Mouse (Mus musculus) MEL (cell line): ENCODE results near the gene Cldn10. TPM values are rescaled to one million over a fixed set of nuclear protein-coding genes. Genes with fewer than 3 reads are reported as not detected.

Experiments used
- DNase-seq: peaks from one replicate; pipeline ENCODE4 v3.0.0; 2011; ENCODE audit warnings: low read depth, low spot score
- H3K27ac ChIP-seq: 2 replicates; pipeline ENCODE4 v1.5.1; 2012; ENCODE audit warnings: low read depth, mild to moderate bottlenecking, control low read depth, low read length, moderate library complexity; ENCODE audit not compliant: control insufficient read depth
- H3K27me3 ChIP-seq, 2 experiments: fragments of 150-350 bp in 1 of 2; sonication (generic) in 1 of 2; 2 replicates each; pipeline ENCODE4 v1.6.1; 2012; ENCODE audit warnings: low read length in 2 of 2, mild to moderate bottlenecking in 2 of 2, improper control_type of control experiment in 1 of 2, moderate library complexity in 1 of 2; ENCODE audit not compliant: insufficient read depth in 2 of 2, control insufficient read depth in 1 of 2
- H3K36me3 ChIP-seq, 2 experiments: 2 replicates each; pipeline ENCODE4 v1.6.1; 2012 to 2014; ENCODE audit warnings: low read length in 2 of 2, improper control_type of control experiment in 1 of 2, inconsistent platforms in 1 of 2, mild to moderate bottlenecking in 1 of 2; ENCODE audit not compliant: insufficient read depth in 2 of 2, control insufficient read depth in 1 of 2
- H3K4me1 ChIP-seq, 2 experiments: fragments of 150-350 bp in 1 of 2; sonication (generic) in 1 of 2; 2 replicates each; pipeline ENCODE4 v1.6.1; 2012; ENCODE audit warnings: low read length in 2 of 2, improper control_type of control experiment in 1 of 2, mild to moderate bottlenecking in 1 of 2; ENCODE audit not compliant: insufficient read depth in 2 of 2, control insufficient read depth in 1 of 2
- H3K4me3 ChIP-seq, 2 experiments: fragments of 150-350 bp in 1 of 2; sonication (generic) in 1 of 2; 2 replicates each; pipeline ENCODE4 v1.5.1; 2012; ENCODE audit warnings: low read depth in 2 of 2, low read length in 2 of 2, mild to moderate bottlenecking in 2 of 2, moderate library complexity in 2 of 2, control low read depth in 1 of 2, improper control_type of control experiment in 1 of 2; ENCODE audit not compliant: control insufficient read depth in 1 of 2, insufficient read depth in 1 of 2
- H3K79me2 ChIP-seq: 2 replicates; pipeline ENCODE4 v1.6.1; 2012; ENCODE audit warnings: mild to moderate bottlenecking, low read length, moderate library complexity; ENCODE audit not compliant: control insufficient read depth, poor library complexity, insufficient read depth
- H3K9ac ChIP-seq: 2 replicates; pipeline ENCODE4 v1.6.1; 2012; ENCODE audit warnings: low read depth, mild to moderate bottlenecking, control low read depth, low read length, moderate library complexity; ENCODE audit not compliant: control insufficient read depth, poor library complexity, severe bottlenecking
- H3K9me3 ChIP-seq: fragments of 150-350 bp; sonication (generic); replicated peaks from 2 replicates; pipeline ENCODE4 v1.6.1; 2012; ENCODE audit warnings: mild to moderate bottlenecking, low read length, improper control_type of control experiment, moderate library complexity; ENCODE audit not compliant: insufficient read depth
- BHLHE40 ChIP-seq: IDR thresholded peaks from 2 replicates; pipeline ENCODE4 v1.6.1; 2012; ENCODE audit warnings: low read depth, mild to moderate bottlenecking, inconsistent platforms, low read length, improper control_type of control experiment, borderline replicate concordance
- CHD2 ChIP-seq: IDR thresholded peaks from 2 replicates; pipeline ENCODE4 v1.6.1; 2011; ENCODE audit warnings: low read length, improper control_type of control experiment
- CTCF ChIP-seq, 3 experiments: IDR thresholded peaks in 2 of 3; conservative IDR thresholded peaks in 1 of 3; 2 replicates each; pipeline ENCODE4 v1.5.1; 2011 to 2012; ENCODE audit warnings: low read length in 3 of 3, low read depth in 2 of 3, mild to moderate bottlenecking in 2 of 3, improper control_type of control experiment in 1 of 3, inconsistent platforms in 1 of 3, mixed read lengths in 1 of 3, moderate library complexity in 1 of 3; ENCODE audit not compliant: control insufficient read depth in 1 of 3, insufficient read depth in 1 of 3, poor library complexity in 1 of 3, severe bottlenecking in 1 of 3
- E2F4 ChIP-seq: IDR thresholded peaks from 2 replicates; pipeline ENCODE4 v1.6.1; 2011; ENCODE audit warnings: low read depth, low read length, improper control_type of control experiment, borderline replicate concordance
- EP300 ChIP-seq, 2 experiments: IDR thresholded peaks; 2 replicates each; pipeline ENCODE4 v1.6.1; 2011; ENCODE audit warnings: improper control_type of control experiment in 2 of 2, low read length in 2 of 2, low read depth in 1 of 2, mild to moderate bottlenecking in 1 of 2
- ETS1 ChIP-seq: IDR thresholded peaks from 2 replicates; pipeline ENCODE4 v1.6.1; 2012; ENCODE audit warnings: low read depth, mild to moderate bottlenecking, inconsistent platforms, low read length, improper control_type of control experiment, moderate library complexity
- GABPA ChIP-seq: IDR thresholded peaks from 2 replicates; pipeline ENCODE4 v1.6.1; 2012; ENCODE audit warnings: low read depth, mild to moderate bottlenecking, inconsistent platforms, low read length, improper control_type of control experiment, moderate library complexity
- JUND ChIP-seq: IDR thresholded peaks from 2 replicates; pipeline ENCODE4 v1.6.1; 2011; ENCODE audit warnings: low read depth, mild to moderate bottlenecking, improper control_type of control experiment, low read length
- MAFK ChIP-seq: IDR thresholded peaks from 2 replicates; pipeline ENCODE4 v1.6.1; 2011; ENCODE audit warnings: low read depth, mild to moderate bottlenecking, low read length, improper control_type of control experiment, borderline replicate concordance
- MEF2A ChIP-seq: IDR thresholded peaks from 2 replicates; pipeline ENCODE4 v1.6.1; 2014; ENCODE audit warnings: low read depth, mild to moderate bottlenecking, inconsistent platforms, low read length, improper control_type of control experiment; ENCODE audit not compliant: poor library complexity, insufficient replicate concordance, severe bottlenecking; ENCODE audit errors: extremely low read depth
- MXI1 ChIP-seq: IDR thresholded peaks from 2 replicates; pipeline ENCODE4 v1.6.1; 2011; ENCODE audit warnings: mild to moderate bottlenecking, low read depth, low read length, improper control_type of control experiment
- MYC ChIP-seq: IDR thresholded peaks from 2 replicates; pipeline ENCODE4 v1.6.1; 2011; ENCODE audit warnings: low read depth, mild to moderate bottlenecking, low read length, improper control_type of control experiment, moderate library complexity
- NELFE ChIP-seq: IDR thresholded peaks from 2 replicates; pipeline ENCODE4 v1.6.1; 2011; ENCODE audit warnings: low read depth, low read length, improper control_type of control experiment
- POLR2AphosphoS5 ChIP-seq: IDR thresholded peaks from 2 replicates; pipeline ENCODE4 v1.6.1; 2012; ENCODE audit warnings: low read depth, borderline replicate concordance, mild to moderate bottlenecking, inconsistent platforms, low read length, moderate library complexity, mixed read lengths
- RAD21 ChIP-seq: IDR thresholded peaks from 2 replicates; pipeline ENCODE4 v1.6.1; 2011; ENCODE audit warnings: mild to moderate bottlenecking, low read depth, low read length, improper control_type of control experiment
- RCOR1 ChIP-seq: IDR thresholded peaks from 2 replicates; pipeline ENCODE4 v1.6.1; 2012; ENCODE audit warnings: low read depth, mild to moderate bottlenecking, inconsistent platforms, low read length, improper control_type of control experiment
- SIN3A ChIP-seq: IDR thresholded peaks from 2 replicates; pipeline ENCODE4 v1.6.1; 2012; ENCODE audit warnings: low read length, improper control_type of control experiment, inconsistent platforms
- SMC3 ChIP-seq: IDR thresholded peaks from 2 replicates; pipeline ENCODE4 v1.6.1; 2011; ENCODE audit warnings: low read depth, low read length, improper control_type of control experiment
- TAL1 ChIP-seq: IDR thresholded peaks from 2 replicates; pipeline ENCODE4 v1.6.1; 2012; ENCODE audit warnings: mild to moderate bottlenecking, inconsistent platforms, low read length, moderate library complexity, mixed read lengths
- TBP ChIP-seq: IDR thresholded peaks from 2 replicates; pipeline ENCODE4 v1.8.0; 2011; ENCODE audit warnings: low read depth, low read length, improper control_type of control experiment
- UBTF ChIP-seq: IDR thresholded peaks from 2 replicates; pipeline ENCODE4 v1.6.1; 2012; ENCODE audit warnings: low read depth, mild to moderate bottlenecking, inconsistent platforms, low read length, improper control_type of control experiment, moderate library complexity, borderline replicate concordance; ENCODE audit not compliant: insufficient read depth
- ZNF384 ChIP-seq: IDR thresholded peaks from 2 replicates; pipeline ENCODE4 v1.6.1; 2012; ENCODE audit warnings: low read depth, mild to moderate bottlenecking, inconsistent platforms, low read length, improper control_type of control experiment
- polyA plus RNA-seq, 2 experiments: library from polyadenylated mRNA; stranded (reverse) in 1 of 2; unstranded in 1 of 2; fragments of >175 nt in 1 of 2; fragments of >200 nt in 1 of 2; gene quantifications; 2 replicates each; pipeline versions ENCODE4 v1.2.1 to v1.2.4; 2012; ENCODE audit warnings: low replicate concordance in 2 of 2, low read depth in 1 of 2; ENCODE audit not compliant: insufficient read length in 2 of 2, insufficient read depth in 1 of 2, missing spikeins in 1 of 2
- total RNA-seq: library from RNA; depleted of rRNA; stranded (reverse); fragments of 300-350 nt; gene quantifications from 2 replicates; pipeline ENCODE4 v1.2.3, GENCODE M21; 2012

Cldn10 gene
- total and polyA plus RNA-seq, 3 experiments = 0.17 TPM; not detected in 2

- H3K27ac ChIP-seq = no peak overlapping the region
- no peak for TF ChIP-seq RAD21
- TF ChIP-seq MYC = peak; percentile 46; the same call in 1 of the 2 replicates
- TF ChIP-seq UBTF = no peak
- no peak for TF ChIP-seq POLR2AphosphoS5
- no peak for TF ChIP-seq CHD2
- TF ChIP-seq ZNF384 = no peak
- TF ChIP-seq E2F4 = no peak
- no peak for TF ChIP-seq BHLHE40
- peak; percentile 70; the same call in 1 of the 2 replicates for TF ChIP-seq GABPA
- TF ChIP-seq ETS1 = peak; percentile 29; the same call in 1 of the 2 replicates
- no peak for TF ChIP-seq TAL1
- no peak for TF ChIP-seq MEF2A
- no peak; the same call in 1 of the 2 replicates for TF ChIP-seq MXI1
- TF ChIP-seq JUND = no peak
- TF ChIP-seq CTCF (IDR thresholded peaks at IDR 0.05 in 2 of 3, conservative IDR thresholded peaks at IDR 0.05 in 1 of 3; ENCODE audit: control insufficient read depth in 1 of 3, insufficient read depth in 1 of 3, low read depth in 2 of 3, low read length in 3 of 3, poor library complexity in 1 of 3, severe bottlenecking in 1 of 3) = no peak
- TF ChIP-seq RCOR1 = no peak
- TF ChIP-seq EP300 (IDR thresholded peaks at IDR 0.05; ENCODE audit: low read depth in 1 of 2, low read length in 2 of 2) = 0 out of 4 replicates have a peak, but pooled peaks of 1 of the 2 experiments have one; percentile 17
- TF ChIP-seq NELFE = no peak
- no peak for TF ChIP-seq TBP
- TF ChIP-seq SMC3 = no peak
- no peak for TF ChIP-seq MAFK
- no peak for TF ChIP-seq SIN3A
- H3K9me3 ChIP-seq = no peaks in the 10 kb centered on the region
- 0 out of 2 replicates have a peak overlapping the region, but pooled peaks have one; percentile 22 for H3K9ac ChIP-seq
- no peak overlapping the region for H3K4me3 ChIP-seq
- no peaks in the 10 kb centered on the region for H3K27me3 ChIP-seq
- no peaks in the 10 kb centered on the region for H3K79me2 ChIP-seq
- H3K36me3 ChIP-seq = peaks cover 0 to 4% of the 10 kb centered on the region in 2 experiments; a peak in 2 of 4 replicates
- H3K4me1 ChIP-seq = peaks cover 0 to 12% of the 10 kb centered on the region in 2 experiments; a peak in 2 of 4 replicates
- peak; percentile 42 for DNase-seq
These were observed 37.1 kb upstream of the Cldn10 start for GRCm38 (mm10) chr14:118750505-118751192.
